Mouse (Mus musculus): Measurements from ENCODE around the gene Fam198a.

Gene Fam198a

DNA sequence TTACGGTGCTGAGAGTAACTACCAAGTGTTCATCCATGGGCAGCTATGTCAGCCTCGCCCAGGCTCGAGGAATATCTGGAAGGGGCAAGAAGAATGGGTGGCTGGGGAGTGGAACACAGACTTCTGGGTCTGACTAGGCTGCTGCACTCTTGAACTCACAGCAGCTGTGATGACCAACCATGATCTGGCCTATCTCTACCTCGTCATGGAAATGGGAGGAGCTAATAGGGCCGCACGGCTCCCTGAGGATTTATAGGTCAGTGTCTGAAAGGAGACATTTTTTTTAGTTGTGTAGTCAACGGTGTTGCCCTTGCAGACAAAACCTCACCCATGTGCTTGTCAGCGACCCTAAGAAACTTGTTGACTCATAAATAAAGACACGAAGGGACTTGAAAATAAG is 30.3 kb downstream of the Fam198a start:
- DNase-seq (ENCODE audit: inconsistent age in 2 of 2, low spot score in 1 of 2) = no peak

DNA sequence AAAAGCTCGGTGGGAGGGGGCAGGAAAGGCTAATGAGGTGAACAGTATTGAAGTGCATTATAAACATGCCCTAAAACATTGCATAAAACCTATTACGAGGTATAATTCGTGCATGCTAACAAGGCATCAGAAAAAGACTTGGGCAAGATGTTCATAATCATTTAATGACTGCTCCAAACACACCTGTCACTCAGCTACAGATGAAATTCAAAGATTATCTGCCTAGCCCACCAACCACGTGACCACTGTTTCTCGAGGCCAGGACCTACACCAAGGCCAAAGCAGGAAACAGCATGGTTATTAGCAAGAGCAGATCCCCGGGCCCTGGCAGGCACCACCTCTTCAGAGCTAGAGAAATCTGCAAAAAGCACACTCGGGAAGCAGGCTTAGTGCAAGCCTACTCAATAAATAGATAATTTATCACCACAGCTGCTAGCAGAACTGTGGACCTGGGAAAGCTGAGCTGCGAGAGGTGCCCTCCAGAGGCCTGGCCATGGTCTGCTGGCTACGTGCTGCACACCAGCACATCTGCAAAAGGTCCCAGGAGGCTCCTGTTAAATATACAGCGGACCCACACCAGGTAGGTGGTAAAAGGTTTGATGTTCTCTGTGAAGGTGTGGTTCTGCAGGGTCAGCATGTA is 30.8 kb downstream of the Fam198a start:
- peak in 1 of 2 experiments; percentile 55 for DNase-seq (ENCODE audit: inconsistent age in 2 of 2, low spot score in 1 of 2)

DNA sequence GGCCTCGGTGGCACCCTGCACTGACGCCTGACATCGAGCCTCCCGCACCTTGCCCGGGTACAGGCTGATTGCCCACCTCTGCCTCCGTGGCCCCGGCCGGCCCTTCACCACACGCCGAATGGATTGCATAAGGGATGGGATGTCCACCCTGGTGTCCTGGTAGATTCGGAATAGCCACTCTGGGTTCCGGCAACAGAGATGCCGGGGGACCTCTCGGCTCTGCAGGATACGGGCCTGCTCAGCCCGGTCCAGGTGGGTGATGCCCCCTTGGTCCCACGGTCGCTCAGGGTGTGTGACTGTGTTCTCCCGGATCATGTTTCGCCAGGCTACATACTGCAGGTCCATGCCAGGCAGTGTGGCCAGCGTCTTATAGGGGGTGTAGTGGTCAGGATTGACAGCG is 31.4 kb downstream of the Fam198a start:
- peak in 1 of 2 experiments; percentile 31 for DNase-seq (ENCODE audit: inconsistent age in 2 of 2, low spot score in 1 of 2)

DNA sequence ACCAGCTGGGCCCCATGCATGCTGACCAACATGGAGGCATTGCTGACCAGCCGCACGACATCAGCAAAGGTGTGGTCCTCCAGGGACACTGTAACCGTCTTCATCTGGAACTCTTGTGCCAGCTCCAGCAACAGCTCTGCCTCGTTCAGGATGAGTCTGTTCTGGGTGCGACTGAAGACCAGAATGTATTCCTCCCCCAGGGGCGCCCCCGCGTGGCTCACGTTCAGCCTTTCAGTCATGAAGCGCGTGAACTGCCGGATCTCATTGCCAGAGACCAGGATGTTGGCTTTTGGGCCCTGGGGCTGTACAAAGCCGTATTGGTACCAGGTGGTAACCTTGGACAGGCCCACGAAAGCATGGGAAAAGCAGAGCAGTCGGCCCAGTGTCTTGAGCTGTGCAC is 31.9 kb downstream of the Fam198a start:
- DNase-seq (ENCODE audit: inconsistent age in 2 of 2, low spot score in 1 of 2) = peak in 1 of 2 experiments; percentile 26

DNA sequence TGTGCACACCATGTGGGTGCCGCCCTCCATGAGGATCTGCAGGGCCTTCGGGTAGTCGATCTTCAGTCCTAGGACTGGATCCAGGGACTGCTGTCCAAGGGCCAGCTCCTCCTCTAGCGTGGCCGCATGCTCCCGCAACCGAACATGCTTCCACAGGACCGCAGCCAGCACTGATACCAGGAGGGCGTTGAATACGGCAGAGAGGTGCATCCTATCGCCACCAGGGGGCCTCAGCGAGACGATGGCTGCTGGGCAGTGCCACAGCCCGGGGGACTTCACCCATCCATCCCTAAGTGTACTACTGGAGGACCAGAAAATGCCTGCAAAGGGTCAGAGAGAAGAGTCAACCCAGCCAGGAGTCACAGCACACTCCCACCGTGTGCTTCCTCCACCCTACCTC is 32.7 kb downstream of the Fam198a start:
- peak; percentile 74 to 90 for DNase-seq (ENCODE audit: inconsistent age in 2 of 2, low spot score in 1 of 2)

DNA sequence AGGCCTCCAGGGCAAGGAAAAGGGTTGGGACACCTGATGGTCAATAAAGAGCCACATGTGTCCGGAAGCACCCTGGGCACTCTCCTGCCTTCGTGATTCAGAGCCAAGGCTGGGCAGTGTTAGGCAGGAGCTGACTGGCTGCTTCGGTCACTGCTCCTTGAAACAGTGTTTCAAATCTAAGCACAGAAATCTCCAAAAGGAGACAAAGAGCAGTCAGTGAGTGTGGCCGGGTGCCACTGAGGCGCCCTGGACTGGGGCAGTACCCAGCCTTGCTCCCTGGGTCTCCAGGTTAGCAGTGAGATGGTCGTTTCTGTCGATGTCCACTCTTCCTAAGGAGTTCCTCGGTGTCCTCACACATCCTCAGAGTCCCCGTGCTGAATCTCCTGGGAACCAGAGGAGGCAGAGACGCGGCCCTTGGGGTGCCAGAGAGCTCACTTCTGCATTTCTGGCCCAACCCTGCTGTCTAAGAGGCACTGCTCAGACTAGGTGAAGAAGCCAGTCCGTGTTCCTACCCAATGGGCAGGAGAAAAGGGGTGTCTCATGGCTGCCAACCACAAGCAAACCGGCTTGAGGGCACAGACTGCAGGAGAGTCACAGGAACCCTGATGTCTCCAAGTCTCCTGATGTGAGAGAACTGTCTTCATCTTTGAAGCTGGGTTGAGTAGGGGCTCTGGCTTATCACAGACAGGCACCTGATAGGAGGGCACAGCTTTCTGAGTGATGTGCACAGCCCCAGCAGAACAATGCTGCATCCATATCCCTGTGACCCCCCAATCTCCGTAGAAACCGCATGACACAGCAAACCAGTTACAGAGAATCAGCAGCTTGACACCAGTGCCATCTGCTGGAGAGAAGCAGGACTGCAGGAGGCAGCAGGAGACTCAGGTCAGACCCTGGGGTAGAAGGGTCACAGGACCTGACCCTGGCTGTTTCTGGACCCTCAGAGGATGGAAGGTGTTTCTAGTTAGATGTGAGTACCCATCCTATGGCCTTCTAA is 34.0 kb downstream of the Fam198a start:
- peak; percentile 68 to 90 for DNase-seq (ENCODE audit: inconsistent age in 2 of 2, low spot score in 1 of 2)

DNA sequence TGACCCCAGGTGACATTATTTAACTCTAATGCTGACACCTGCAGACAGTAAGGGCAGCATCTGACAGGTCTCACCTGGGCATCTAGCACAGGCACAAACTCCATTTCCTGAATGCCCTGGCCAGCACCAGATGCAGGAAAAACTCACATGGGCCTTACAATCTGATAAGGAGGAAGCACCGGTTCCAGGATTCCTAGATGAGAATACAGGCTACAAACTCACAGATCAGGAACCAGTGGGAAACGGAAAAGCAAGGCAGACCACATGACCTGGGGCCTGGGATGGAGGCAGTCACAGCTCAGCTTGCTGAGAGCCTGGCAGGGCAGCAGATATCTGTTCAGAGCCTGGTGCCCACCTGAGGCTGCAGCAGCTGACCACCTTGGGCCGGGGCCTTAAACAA is 38.1 kb downstream of the Fam198a start:
- DNase-seq (ENCODE audit: inconsistent age in 2 of 2, low spot score in 1 of 2) = no peak

DNA sequence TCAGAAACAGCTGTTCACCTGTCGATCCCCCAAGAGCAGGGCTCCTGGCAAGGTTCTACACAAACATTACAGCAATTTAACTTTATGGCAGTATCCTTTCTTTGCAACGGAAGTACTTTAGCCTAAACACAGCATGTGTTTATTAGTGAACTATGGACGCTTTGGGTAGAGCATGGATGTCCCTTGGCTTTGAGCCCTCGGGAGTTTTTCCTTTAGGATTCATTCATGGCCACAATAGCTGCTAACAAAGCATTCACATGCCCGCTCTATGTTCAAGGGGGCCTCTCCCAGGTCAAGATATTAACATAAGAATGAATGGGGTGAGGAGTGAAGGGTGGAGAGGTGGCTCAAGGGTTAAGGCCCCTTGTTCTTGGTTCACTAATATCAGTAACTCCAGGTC is 38.7 kb downstream of the Fam198a start:
- DNase-seq (ENCODE audit: inconsistent age in 2 of 2, low spot score in 1 of 2) = no peak

DNA sequence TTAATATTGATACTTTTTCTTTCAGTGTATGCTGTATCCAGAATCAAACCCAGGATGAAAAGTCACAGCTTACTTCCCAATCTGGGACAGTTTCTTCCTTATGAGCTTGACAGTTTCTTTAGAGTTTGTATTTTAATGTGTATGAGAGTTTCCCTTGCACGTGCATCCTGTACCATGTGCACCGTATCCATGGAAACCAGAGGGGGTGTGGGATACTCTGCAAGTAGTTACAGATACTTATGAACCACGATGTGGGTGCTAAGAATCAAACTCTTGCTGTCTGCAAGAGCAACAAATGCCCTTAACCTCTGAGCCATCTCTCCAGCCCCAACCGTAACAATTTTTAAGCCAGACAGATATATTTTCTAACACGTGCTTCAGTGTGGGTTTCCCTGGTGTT is 40.3 kb downstream of the Fam198a start:
- no peak for DNase-seq (ENCODE audit: inconsistent age in 2 of 2, low spot score in 1 of 2)

DNA sequence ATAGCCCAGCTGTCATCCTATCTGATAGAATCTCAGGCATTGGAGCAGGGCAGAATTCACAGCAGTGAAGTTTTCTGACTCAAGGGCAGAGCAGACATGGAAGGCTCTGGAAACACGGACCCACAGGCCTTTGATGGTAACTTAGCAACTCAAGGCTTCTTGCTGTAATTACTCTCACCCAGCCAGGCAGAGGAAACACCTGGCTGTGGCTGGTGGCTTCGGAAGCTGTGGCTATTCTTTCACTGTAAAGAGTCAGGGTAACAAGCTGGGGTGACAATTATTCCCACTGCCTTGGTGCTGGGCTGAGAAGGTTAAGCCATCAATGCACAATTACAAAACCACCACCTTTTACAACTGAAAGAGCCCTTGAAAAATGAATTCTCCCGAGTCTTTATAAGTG is 42.3 kb downstream of the Fam198a start:
- DNase-seq (ENCODE audit: inconsistent age in 2 of 2, low spot score in 1 of 2) = no peak

DNA sequence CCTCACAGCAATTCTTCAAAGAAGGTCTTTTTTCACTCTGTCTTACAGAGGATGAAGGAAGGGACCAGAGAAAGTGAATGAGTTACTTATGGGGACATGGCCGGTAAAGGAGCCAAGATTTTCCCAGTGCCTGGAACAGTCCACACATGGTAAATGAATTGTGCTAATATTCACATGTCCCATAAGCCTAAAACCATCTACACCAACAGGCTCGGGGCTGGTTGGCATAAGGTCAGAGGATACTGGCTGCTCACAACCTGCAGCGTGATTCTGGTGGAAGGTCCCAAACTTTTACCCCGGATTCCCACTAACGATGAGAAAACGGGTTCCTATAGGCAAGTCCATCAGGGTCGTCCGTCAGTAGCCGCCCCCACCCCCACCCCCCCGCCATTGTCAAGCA is 44.3 kb downstream of the Fam198a start:
- DNase-seq (ENCODE audit: inconsistent age in 2 of 2, low spot score in 1 of 2) = no peak

DNA sequence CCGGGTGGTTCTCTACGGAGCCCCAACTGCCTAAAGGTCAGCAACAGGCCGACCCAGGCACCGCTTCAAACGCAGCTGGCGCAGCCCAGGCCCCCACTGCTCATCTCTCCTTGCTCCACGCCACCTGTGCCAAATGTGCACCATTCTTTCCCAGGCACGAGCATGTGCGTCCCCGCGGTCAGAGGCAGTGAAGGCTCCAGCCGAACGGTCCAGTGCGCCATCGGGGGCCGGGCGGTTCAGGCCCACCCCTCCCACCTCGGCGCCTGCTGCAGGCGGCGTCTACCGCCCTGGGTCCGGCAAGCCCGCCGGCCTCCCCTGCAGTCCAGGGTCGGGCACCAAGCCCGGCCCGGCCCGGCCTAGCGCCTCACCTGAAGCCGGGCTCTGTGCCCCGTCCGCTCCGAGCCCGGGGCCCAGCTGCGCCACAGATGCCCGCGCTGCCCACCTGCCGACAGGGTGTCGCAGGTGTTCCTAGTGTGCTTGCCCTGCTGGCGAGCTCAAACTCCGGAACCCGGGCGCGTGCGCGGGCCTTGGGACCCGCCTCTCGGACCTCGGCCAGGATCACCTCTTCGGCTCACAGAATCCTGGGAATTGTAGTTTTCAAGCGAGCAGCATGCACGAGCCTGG is 44.8 kb downstream of the Fam198a start:
- peak; percentile 89 to 95 for DNase-seq (ENCODE audit: inconsistent age in 2 of 2, low spot score in 1 of 2)

DNA sequence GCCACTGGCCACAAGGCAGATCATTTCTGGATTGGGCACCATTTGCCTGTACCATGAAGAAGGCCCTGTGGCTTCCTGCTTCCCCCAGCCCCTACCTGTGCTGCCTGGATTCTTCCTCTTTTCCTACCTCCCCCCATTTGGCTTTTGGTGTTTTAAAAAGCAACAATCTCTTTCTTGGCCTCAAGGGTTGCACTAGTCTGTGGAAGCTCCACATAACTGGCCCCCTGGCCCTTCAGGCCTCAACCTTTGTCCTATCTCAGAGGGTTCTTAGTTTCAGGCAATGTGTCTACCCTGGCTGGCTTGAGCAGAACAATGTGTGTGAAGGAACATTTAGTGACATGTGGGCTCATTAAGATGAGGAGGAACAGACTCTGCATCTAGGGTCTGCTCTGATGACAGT is 46.2 kb downstream of the Fam198a start, which contains the start of gene Pomgnt2:
Pomgnt2 (minus strand) TSS at position 101 of the 400 bp plus-strand sequence.
- DNase-seq (ENCODE audit: inconsistent age in 2 of 2, low spot score in 1 of 2) = no peak

DNA sequence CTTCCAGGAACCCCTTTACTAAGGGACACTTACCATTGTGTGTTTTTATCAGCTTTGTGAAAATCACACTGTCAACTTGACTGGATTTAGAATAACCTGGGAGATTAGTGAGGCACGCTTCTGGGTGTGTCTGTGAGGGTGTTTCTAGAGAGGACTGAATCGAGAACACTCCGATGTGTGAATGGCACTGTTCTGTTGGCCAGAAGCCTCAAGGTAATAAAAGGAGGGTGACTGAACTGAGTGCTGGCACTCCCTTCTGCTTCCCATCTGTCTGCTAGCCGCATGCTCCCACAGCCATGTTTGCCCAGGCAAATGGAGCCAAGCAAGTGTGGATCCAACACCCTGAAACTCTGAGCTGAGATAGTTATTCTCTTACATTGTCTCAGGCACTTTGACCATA is 47.2 kb downstream of the Fam198a start:
- DNase-seq (ENCODE audit: inconsistent age in 2 of 2, low spot score in 1 of 2) = no peak

DNA sequence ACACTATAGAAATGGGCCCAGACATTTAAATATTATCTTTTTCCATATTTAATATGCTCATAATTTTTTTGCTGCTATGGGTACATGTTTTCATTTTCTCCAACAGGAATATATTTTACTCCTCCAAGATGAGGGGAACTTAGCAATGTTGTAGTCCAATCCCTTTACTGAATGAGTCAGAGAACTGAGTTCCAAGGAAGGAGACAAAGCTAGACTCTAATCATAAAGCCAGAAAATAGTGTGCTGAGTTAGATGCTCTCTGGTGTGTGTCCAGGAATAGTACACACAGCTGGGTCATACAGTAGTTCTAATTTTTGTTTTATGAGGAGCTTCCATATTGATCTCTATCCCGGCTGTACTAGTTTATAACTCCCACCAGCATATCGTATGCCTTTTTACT is 55.4 kb downstream of the Fam198a start:
- no peak for DNase-seq (ENCODE audit: inconsistent age in 2 of 2, low spot score in 1 of 2)

DNA sequence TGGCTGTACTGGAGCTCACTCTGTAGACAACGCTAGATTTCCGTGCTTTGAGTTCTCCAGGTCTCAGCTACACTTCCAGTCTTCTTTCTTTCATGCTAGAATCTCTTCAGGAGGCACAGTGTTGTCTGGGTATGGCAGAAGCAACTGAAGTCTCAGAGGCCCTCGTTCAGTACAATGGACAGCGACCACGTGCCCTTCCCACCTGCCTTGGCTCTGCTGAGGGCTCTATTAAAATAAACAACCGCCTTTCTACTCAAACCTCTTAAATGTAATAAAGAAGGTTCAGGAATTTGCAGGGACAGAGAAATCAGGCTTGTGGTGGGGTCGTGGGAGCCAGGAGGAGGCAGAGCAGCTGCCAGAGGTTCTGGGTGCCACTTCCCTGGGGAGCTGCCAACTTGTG is 55.8 kb downstream of the Fam198a start:
- peak; percentile 57 to 79 for DNase-seq (ENCODE audit: inconsistent age in 2 of 2, low spot score in 1 of 2)

DNA sequence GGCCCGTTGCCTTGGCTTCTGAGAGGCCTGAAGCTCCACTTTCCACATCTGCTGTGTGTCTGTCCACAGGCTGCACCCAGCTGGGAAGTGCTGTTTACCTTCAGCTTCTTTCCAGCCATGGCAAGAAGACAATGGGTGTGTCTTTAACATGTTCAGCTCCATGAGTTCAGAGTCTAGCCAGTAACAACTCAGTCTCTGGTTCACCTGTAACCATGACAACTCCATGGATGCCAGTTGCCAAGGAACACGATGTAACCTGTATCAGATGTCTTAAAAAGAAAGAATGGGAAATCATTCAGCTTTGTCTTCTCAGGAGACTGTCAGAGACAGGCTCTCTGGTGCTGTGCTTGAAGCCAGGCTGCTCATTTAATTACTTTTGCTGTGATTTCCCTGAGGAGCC is 58.1 kb downstream of the Fam198a start:
- no peak for DNase-seq (ENCODE audit: inconsistent age in 2 of 2, low spot score in 1 of 2)

DNA sequence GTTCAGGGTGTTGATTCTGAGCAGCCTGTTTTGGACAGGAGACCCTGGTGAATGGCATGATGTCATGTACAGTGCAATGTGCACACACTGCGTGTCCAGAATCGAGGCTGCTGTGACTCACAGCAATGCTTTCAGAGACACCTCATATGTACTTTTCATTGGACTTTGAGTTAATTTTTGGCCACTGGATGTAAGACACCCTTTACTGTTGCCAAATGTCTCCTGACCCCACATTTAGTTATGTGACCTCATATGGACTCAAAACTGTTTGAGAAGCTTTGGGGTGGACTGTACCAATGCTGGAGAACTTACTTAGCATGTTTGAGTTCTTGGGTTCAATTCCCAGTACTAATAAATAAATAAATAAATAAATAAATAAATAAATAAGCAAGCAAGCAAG is 60.0 kb downstream of the Fam198a start:
- no peak for DNase-seq (ENCODE audit: inconsistent age in 2 of 2, low spot score in 1 of 2)

DNA sequence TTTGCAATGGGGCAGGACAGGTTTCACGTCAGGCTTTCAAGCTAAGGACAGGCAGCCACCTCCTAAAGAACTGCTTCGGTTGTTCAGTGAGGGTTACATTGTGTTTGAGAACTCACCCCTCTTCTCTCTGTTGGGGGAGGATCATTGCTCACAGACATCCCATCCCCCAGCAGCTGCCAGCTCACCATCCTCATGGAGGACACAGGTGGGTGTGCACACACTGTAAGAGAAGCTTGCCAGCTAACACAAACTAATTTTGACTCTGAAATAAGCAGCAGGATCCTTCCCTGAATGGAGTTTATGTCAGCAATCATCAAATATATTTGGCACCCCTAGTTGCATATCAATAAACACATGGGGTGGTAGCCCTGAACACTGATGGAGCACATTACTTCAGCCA is 62.0 kb downstream of the Fam198a start:
- no peak for DNase-seq (ENCODE audit: inconsistent age in 2 of 2, low spot score in 1 of 2)

DNA sequence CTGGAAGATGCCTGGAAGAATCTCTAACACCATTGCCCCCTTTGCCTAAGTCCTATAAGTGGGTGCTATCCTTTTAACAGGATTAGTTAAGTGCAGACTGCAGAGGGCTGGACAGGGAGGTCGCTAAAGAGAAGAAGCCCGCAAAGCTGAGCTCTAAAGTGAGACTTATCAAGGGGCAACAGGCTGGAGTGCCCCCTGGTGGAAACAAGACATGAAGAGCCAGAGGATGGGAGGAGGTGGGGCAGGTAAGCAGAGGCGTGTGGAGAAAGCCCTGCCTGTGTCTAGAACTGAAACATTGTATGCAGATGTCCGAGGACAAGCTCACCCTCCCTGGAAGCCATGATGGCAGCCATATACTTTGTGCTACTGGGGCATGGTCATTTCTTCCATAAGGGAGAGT is 62.8 kb downstream of the Fam198a start:
- DNase-seq (ENCODE audit: inconsistent age in 2 of 2, low spot score in 1 of 2) = no peak

DNA sequence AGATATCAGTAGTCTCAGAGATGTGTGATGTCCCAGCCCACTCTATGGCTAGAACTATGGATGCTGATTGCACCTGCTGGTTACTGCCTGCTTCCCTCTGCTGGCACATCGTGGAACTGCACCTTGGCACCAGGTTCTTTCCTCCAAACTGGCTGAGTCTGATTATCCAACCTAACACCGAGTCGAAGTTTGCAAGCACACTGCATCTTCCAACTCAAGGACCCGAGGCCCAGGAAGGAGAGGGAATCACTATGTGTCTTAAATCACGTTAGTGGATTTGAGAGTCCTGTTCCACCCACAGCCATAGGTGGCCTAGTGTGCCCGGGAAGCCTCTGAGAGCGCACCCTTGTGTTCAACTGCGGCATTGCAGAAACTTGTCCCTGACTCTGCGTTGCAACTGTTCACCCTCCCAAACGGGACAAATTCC is 63.5 kb downstream of the Fam198a start:
- peak; percentile 81 to 95 for DNase-seq (ENCODE audit: inconsistent age in 2 of 2, low spot score in 1 of 2)

DNA sequence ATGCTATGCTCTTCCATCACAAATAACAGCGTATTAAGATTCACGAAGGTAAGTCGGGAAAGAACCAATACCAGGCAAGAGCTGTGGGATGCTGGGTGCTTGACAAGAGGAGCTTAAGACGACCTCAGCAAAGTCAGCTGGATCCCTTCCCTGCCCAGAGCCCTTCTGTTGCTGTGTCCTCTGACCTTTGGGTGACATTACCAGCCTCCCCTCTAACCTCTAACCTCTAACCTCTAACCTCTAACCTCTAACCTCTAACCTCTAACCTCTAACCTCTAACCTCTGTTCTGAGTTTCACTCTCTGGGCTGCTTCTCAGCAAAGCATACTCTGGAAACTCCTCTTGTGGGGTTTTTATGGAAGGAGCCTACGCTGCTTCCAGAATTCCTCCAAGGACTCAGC is 67.3 kb downstream of the Fam198a start:
- peak in 1 of 2 experiments; percentile 23 for DNase-seq (ENCODE audit: inconsistent age in 2 of 2, low spot score in 1 of 2)
